Mouse (Mus musculus): ENCODE data around the gene Kremen2.

DNA sequence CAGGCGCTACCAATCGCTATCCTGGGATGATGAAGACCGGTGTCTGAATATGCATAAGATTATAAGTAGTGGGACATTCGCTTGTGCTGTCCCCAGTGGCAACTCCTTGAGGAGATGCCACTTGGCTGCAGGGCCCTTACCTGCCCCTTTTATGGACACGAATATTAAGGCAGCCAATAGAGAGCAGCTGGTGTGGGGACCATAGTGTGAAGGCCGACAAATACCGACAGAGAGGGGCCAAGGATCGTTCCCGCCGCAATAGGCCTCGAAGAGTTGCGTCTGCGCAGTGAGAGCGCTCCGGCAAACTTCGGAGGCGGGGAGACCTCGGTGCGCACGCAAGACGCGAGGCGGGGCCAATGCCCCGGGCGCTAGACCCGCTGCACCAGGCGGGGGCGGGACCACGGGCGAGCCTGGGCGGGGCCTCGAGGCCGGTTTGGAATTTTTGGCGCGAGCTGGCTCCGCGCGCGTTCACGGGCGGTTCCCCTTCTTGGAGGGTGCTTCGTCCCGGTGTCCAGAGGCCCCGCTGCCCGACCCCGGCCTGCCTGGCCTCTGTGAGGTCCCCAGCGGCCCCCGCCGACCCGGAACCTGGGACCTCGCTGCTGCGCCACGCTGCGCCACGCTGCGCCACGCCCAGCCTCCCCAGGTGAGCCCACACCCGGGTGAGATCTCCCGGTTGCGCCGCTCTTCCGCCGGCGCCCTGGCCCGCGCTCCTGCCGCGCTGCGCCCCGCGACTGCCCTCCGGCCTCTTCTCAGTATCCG is 19.5 kb downstream of the Kremen2 start, which contains the start of gene Pkmyt1:
- TF ChIP-seq POLR2A (IDR thresholded peaks at IDR 0.05; ENCODE audit: extremely low read depth, insufficient read depth, low read length) (peak; percentile 53), CTCF (IDR thresholded peaks at IDR 0.05; ENCODE audit: low read depth, low read length) (0 out of 2 replicates have a peak, but pooled peaks have one; percentile 8)

Data from liver, adult 2 months (tissue).